11 mouse cellular contexts compared by ENCODE assay signal in the genomic region with DNA sequence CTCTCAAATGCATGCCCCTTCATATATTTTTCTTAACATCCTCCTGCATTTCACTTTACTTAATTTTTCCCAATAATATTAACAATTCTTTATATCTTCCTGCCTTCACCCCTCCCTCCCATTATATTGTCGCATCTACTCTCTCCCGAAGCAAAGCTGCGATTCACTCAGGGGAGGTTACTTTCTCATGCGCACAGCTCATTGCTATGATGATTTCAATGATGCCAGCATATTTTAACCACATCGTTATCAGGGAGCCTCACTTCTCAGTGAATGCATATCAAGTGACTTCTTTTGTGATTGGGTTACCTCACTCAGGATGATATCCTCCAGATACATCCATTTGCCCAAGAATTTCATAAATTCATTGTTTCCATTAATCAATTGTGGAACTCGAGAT.
DNase-seq lines count a peak whose midpoint lies in the region; ATAC-seq and TF ChIP-seq lines count a peak whose summit lies in the region.
"Had no signal": no experiment of that assay in that cellular context is flagged by ENCODE, and none has a peak within 500 bp of the region (broad histone marks: within the 10 kb centered on the region; RNA-seq: fewer than 3 reads in every experiment).

No protein-coding gene starts in this region.

- H3K4me3 ChIP-seq in hindbrain, postnatal 0 days (ENCODE audit: low read length), result peak overlapping the region; percentile 31
- H3K4me3 ChIP-seq: erythroblast, embryonic 14.5 days; liver, embryonic 15.5 days had no signal

- 13% methylated on average over 6 of the region's 6 CpGs for WGBS in hindbrain, postnatal 0 days

- H3K27me3 ChIP-seq in hindbrain, postnatal 0 days (ENCODE audit: insufficient read depth, low read length), result no peaks in the 10 kb centered on the region
- H3K27me3 ChIP-seq: liver, embryonic 15.5 days had no signal

- no peaks in the 10 kb centered on the region for H3K4me1 ChIP-seq in hindbrain, postnatal 0 days (ENCODE audit: insufficient read depth, low read length)
- H3K4me1 ChIP-seq: liver, embryonic 15.5 days had no signal

- peak overlapping the region; percentile 59 for H3K4me2 ChIP-seq in hindbrain, postnatal 0 days (ENCODE audit: low read depth, low read length)
- H3K4me2 ChIP-seq: liver, embryonic 15.5 days had no signal

- H3K36me3 ChIP-seq in hindbrain, postnatal 0 days (ENCODE audit: insufficient read depth, low read length), result no peaks in the 10 kb centered on the region
- H3K36me3 ChIP-seq: liver, embryonic 15.5 days had no signal

- peak overlapping the region; percentile 89 for H3K27ac ChIP-seq in hindbrain, postnatal 0 days
- H3K27ac ChIP-seq: liver, embryonic 15.5 days had no signal

- peak; percentile 25 to 37 for DNase-seq in cerebellum, postnatal 10 days
- DNase-seq in cerebellum, adult 11 months, result no peak
- peak; percentile 20 for DNase-seq in right cerebral cortex, adult 18-20 months
- no peak for DNase-seq in right cerebral cortex, postnatal 25 days
- DNase-seq in hindbrain, postnatal 0 days (ENCODE audit: low spot score), result peak; percentile 75
- DNase-seq in Muller cell, postnatal 12 days (ENCODE audit: inconsistent ontology term), result no peak
- DNase-seq in urinary bladder, adult 18-20 months (ENCODE audit: low spot score in 2 of 2), result no peak
- DNase-seq: heart, adult 18-20 months had no signal

- H3K9me3 ChIP-seq in hindbrain, postnatal 0 days (ENCODE audit: low read length), result no peaks in the 10 kb centered on the region
- H3K9me3 ChIP-seq: liver, embryonic 15.5 days had no signal

- H3K9ac ChIP-seq in hindbrain, postnatal 0 days (replicated peaks; ENCODE audit: low read length), result peak overlapping the region; percentile 39
- H3K9ac ChIP-seq: liver, embryonic 15.5 days had no signal

- peak; percentile 78 for ATAC-seq in hindbrain, postnatal 0 days
- ATAC-seq in activated CD4-positive, CD25-positive, alpha-beta regulatory T cell, adult 4 months, result no peak

- TF ChIP-seq CTCF in hindbrain, postnatal 0 days (IDR thresholded peaks at IDR 0.05; ENCODE audit: low read depth), result no peak

Comparison
In these comparisons a context has a peak if more than half of its experiments do, and no peak if none do; other contexts are left out.
1. DNase-seq: peak in cerebellum, postnatal 10 days (2 of 2), right cerebral cortex, adult 18-20 months (single experiment) and hindbrain, postnatal 0 days (single experiment); none in cerebellum, adult 11 months (single experiment), right cerebral cortex, postnatal 25 days (single experiment), Muller cell, postnatal 12 days (single experiment) and urinary bladder, adult 18-20 months (0 of 2).